Mouse (Mus musculus): Measurements from ENCODE around the gene Znhit1. TPM values are rescaled to one million over a fixed set of nuclear protein-coding genes. Genes with fewer than 3 reads are reported as not detected.
A peak's percentile ranks its signal among the peaks of the same experiment; 100 is the strongest.

Znhit1 gene
- polyA plus RNA-seq, 1 experiment from 2014 or later, result 94.0 TPM

GRCm38 (mm10) chr5:136999449-136999848 lies 11.6 kb upstream of the Znhit1 start:
- no peak for DNase-seq
- Histone ChIP-seq H3K4me3 (replicated peaks; ENCODE audit: low read depth, low read length) (no peak overlapping the region), H3K27me3 (ENCODE audit: control insufficient read depth, insufficient read depth, low read length) (no peaks in the 10 kb centered on the region), H3K36me3 (ENCODE audit: control insufficient read depth, insufficient read depth, low read length) (peaks cover 21% of the 10 kb centered on the region), H3K27ac (replicated peaks; ENCODE audit: low read depth, low read length) (no peak overlapping the region), H3K4me2 (ENCODE audit: low read length) (no peak overlapping the region), H3K4me1 (ENCODE audit: control insufficient read depth, insufficient read depth, low read length) (no peaks in the 10 kb centered on the region), H3K9ac (replicated peaks; ENCODE audit: low read length) (no peak overlapping the region), H3K9me3 (ENCODE audit: control insufficient read depth, low read length) (no peaks in the 10 kb centered on the region)
- no peak for ATAC-seq (ENCODE audit: low FRiP score, low TSS enrichment)
- WGBS, result 79% methylated on average over 4 of the region's 5 CpGs

GRCm38 (mm10) chr5:136989801-136990200 lies 2.0 kb upstream of the Znhit1 start:
- WGBS, result 97% methylated on average over 6 of the region's 6 CpGs
- no peak overlapping the region for H3K4me3 ChIP-seq (replicated peaks; ENCODE audit: low read depth, low read length)
- no peaks in the 10 kb centered on the region for H3K27me3 ChIP-seq (ENCODE audit: control insufficient read depth, insufficient read depth, low read length)
- H3K4me1 ChIP-seq (ENCODE audit: control insufficient read depth, insufficient read depth, low read length), result peaks cover 11% of the 10 kb centered on the region
- H3K4me2 ChIP-seq (ENCODE audit: low read length), result no peak overlapping the region
- ATAC-seq (ENCODE audit: low FRiP score, low TSS enrichment) (no peak), DNase-seq (no peak)
- H3K36me3 ChIP-seq (ENCODE audit: control insufficient read depth, insufficient read depth, low read length), result peaks cover 60% of the 10 kb centered on the region
- no peak overlapping the region for H3K9ac ChIP-seq (replicated peaks; ENCODE audit: low read length)
- no peak overlapping the region for H3K27ac ChIP-seq (replicated peaks; ENCODE audit: low read depth, low read length)
- no peaks in the 10 kb centered on the region for H3K9me3 ChIP-seq (ENCODE audit: control insufficient read depth, low read length)

DNA sequence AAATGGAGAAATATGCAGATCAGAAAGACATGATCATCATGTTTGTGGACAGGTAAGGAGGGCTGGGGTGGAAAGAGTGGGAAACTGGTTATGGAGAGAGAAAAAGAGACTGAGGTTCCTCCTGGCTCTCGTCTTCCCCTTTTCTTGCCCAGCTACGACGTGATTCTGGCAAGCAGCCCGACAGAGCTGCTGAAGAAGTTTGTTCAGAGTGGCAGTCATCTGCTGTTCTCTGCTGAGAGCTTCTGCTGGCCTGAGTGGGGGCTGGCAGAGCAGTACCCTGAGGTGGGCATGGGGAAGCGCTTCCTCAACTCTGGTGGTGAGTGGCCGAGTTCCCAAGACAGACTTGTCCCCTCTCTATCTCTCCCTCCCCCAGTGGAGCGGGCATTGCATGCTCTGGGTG lies 599 bp upstream of the Znhit1 start:
- whole genome bisulfite sequencing, result 80% methylated on average over 7 of the region's 7 CpGs
- Histone ChIP-seq H3K9me3 (ENCODE audit: control insufficient read depth, low read length) (no peaks in the 10 kb centered on the region), H3K4me2 (ENCODE audit: low read length) (peak overlapping the region; percentile 91), H3K4me1 (ENCODE audit: control insufficient read depth, insufficient read depth, low read length) (peaks cover 11% of the 10 kb centered on the region), H3K9ac (replicated peaks; ENCODE audit: low read length) (peak overlapping the region; percentile 98), H3K27me3 (ENCODE audit: control insufficient read depth, insufficient read depth, low read length) (no peaks in the 10 kb centered on the region), H3K36me3 (ENCODE audit: control insufficient read depth, insufficient read depth, low read length) (peaks cover 52% of the 10 kb centered on the region), H3K4me3 (replicated peaks; ENCODE audit: low read depth, low read length) (peak overlapping the region; percentile 88), H3K27ac (replicated peaks; ENCODE audit: low read depth, low read length) (no peak overlapping the region)
- DNase-seq, result peak; percentile 24
- no peak for ATAC-seq (ENCODE audit: low FRiP score, low TSS enrichment)

- peak overlapping the region; percentile 98 for H3K9ac ChIP-seq (replicated peaks; ENCODE audit: low read length)
- peaks cover 45% of the 10 kb centered on the region for H3K36me3 ChIP-seq (ENCODE audit: control insufficient read depth, insufficient read depth, low read length)
- peak overlapping the region; percentile 88 for H3K4me3 ChIP-seq (replicated peaks; ENCODE audit: low read depth, low read length)
- H3K27me3 ChIP-seq (ENCODE audit: control insufficient read depth, insufficient read depth, low read length), result no peaks in the 10 kb centered on the region
- WGBS, result under 1% methylated on average over 67 of the region's 67 CpGs
- peak overlapping the region; percentile 91 for H3K4me2 ChIP-seq (ENCODE audit: low read length)
- no peaks in the 10 kb centered on the region for H3K9me3 ChIP-seq (ENCODE audit: control insufficient read depth, low read length)
- peak overlapping the region; percentile 97 for H3K27ac ChIP-seq (replicated peaks; ENCODE audit: low read depth, low read length)
- peaks cover 11% of the 10 kb centered on the region for H3K4me1 ChIP-seq (ENCODE audit: control insufficient read depth, insufficient read depth, low read length)
- ATAC-seq (ENCODE audit: low FRiP score, low TSS enrichment) (peak; percentile 71), DNase-seq (peak; percentile 78)
Measured at GRCm38 (mm10) chr5:136987138-136987933, 485 bp downstream of the Znhit1 start.

DNA sequence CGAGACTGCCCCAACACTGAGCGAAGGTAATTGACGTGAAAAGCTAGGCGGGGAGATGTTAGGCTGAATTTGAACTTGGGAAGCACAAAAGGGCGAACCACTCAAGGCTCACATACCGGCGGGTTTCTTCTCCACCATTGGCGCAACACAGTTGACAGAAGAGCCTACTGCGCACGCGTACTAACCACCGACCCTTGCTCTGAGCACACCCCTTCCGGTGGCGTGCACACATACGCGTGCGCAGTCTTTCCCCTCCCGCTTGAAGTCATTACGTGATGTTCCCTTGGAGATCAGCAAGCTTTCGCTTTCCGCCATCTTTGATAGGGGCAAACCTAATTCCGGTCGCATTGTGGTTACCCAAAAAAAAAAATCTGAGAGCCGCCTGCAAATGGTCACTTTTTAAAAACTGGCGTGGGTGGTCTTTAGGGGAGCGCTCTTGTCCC lies 1.1 kb downstream of the Znhit1 start, which contains the start of gene Plod3:
Gene Plod3, plus strand, starts transcription at position 325 of the 443 bp plus-strand sequence.
- ATAC-seq (ENCODE audit: low FRiP score, low TSS enrichment) (peak; percentile 91), DNase-seq (peak; percentile 100)
- Histone ChIP-seq H3K4me2 (ENCODE audit: low read length) (peak within 1 kb of the TSS; percentile 91), H3K4me3 (replicated peaks; ENCODE audit: low read depth, low read length) (peak within 1 kb of the TSS; percentile 88), H3K9me3 (ENCODE audit: control insufficient read depth, low read length) (no peaks in the 10 kb centered on the region), H3K4me1 (ENCODE audit: control insufficient read depth, insufficient read depth, low read length) (peaks cover 11% of the 10 kb centered on the region), H3K36me3 (ENCODE audit: control insufficient read depth, insufficient read depth, low read length) (peaks cover 45% of the 10 kb centered on the region), H3K9ac (replicated peaks; ENCODE audit: low read length) (peak within 1 kb of the TSS; percentile 98), H3K27me3 (ENCODE audit: control insufficient read depth, insufficient read depth, low read length) (no peaks in the 10 kb centered on the region), H3K27ac (replicated peaks; ENCODE audit: low read depth, low read length) (peak within 1 kb of the TSS; percentile 97)
- under 1% methylated on average over 26 of the region's 26 CpGs for WGBS

DNA sequence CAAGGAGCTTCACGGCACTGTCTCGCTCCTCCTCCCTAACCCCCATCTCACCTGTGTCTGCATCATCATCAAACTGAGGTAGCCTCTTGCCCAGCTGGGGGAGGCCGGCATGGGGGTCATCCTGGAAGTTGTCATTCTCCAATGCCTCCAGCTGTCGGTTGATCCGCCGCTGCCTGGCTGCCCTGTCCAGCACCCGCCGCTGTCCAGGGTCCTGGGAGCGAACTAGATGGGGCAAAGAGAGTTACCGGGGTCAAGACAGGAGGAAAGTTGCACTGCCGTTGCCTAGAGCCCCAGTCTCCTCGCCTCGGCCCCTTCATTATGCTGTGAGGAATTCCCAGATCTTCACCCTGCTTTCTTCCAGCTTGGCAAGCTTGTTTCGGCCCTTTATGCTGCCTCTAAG lies 3.0 kb downstream of the Znhit1 start:
- 62% methylated on average over 14 of the region's 14 CpGs for WGBS
- ATAC-seq (ENCODE audit: low FRiP score, low TSS enrichment), result no peak
- no peak for DNase-seq
- H3K4me2 ChIP-seq (ENCODE audit: low read length), result no peak overlapping the region
- no peaks in the 10 kb centered on the region for H3K9me3 ChIP-seq (ENCODE audit: control insufficient read depth, low read length)
- H3K27me3 ChIP-seq (ENCODE audit: control insufficient read depth, insufficient read depth, low read length), result no peaks in the 10 kb centered on the region
- H3K27ac ChIP-seq (replicated peaks; ENCODE audit: low read depth, low read length), result no peak overlapping the region
- peaks cover 11% of the 10 kb centered on the region for H3K4me1 ChIP-seq (ENCODE audit: control insufficient read depth, insufficient read depth, low read length)
- peaks cover 38% of the 10 kb centered on the region for H3K36me3 ChIP-seq (ENCODE audit: control insufficient read depth, insufficient read depth, low read length)
- no peak overlapping the region for H3K4me3 ChIP-seq (replicated peaks; ENCODE audit: low read depth, low read length)
- H3K9ac ChIP-seq (replicated peaks; ENCODE audit: low read length), result no peak overlapping the region

DNA sequence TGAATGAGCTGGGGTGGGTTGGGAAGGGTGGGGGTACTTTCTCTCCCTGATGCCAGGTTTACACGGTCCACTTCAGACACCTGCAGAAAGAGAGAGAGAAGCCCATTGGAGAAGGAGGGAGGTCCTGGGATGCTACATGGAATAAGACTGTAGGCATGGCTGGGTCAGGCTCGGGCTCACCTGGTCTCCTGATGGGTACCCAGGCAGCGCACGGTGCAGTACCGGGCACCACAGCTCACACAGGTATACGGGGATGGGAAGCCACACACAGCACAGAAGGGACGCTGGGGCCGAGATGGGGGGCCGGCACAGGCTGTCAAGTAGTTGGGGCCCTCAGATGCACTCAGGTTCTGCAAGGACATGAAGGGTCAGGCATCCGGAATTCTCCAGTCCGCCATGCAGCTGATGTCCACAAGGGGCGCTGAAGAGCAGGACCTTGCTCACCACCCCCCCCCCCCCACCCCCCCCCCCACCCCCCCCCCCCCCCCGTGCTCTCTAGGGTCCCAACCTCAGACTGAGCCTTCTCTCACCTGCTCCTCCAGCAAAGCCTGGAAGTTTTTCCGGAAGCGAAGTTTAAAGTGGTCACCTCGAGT lies 5.4 kb downstream of the Znhit1 start:
- ATAC-seq (ENCODE audit: low FRiP score, low TSS enrichment), result no peak
- H3K9ac ChIP-seq (replicated peaks; ENCODE audit: low read length), result no peak overlapping the region
- WGBS, result 48% methylated on average over 14 of the region's 16 CpGs
- peaks cover 5% of the 10 kb centered on the region for H3K4me1 ChIP-seq (ENCODE audit: control insufficient read depth, insufficient read depth, low read length)
- no peak overlapping the region for H3K4me3 ChIP-seq (replicated peaks; ENCODE audit: low read depth, low read length)
- no peaks in the 10 kb centered on the region for H3K27me3 ChIP-seq (ENCODE audit: control insufficient read depth, insufficient read depth, low read length)
- peak; percentile 79 for DNase-seq
- H3K36me3 ChIP-seq (ENCODE audit: control insufficient read depth, insufficient read depth, low read length), result peaks cover 27% of the 10 kb centered on the region
- H3K27ac ChIP-seq (replicated peaks; ENCODE audit: low read depth, low read length), result no peak overlapping the region
- H3K9me3 ChIP-seq (ENCODE audit: control insufficient read depth, low read length), result no peaks in the 10 kb centered on the region
- H3K4me2 ChIP-seq (ENCODE audit: low read length), result no peak overlapping the region

DNA sequence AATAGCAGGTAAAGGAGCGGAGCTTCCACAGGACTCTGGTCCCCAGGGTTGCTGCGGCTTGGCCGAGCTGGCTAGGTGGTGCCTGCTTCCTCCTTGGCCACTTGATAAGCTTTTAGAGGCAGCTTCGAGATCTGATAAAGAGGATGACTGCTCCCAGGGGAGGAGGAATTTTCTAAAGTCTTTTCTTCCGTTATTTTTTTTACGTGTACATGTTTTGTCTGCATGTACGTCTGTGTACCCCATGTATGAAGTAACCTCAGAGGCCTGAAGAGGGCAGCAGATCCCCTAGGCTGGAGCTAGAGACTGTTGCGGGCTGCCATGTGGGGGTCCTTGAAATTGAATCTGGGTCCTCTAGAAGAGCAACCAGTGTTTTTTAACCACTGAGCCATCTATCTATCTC lies 6.8 kb downstream of the Znhit1 start:
- no peak for DNase-seq
- no peak overlapping the region for H3K4me2 ChIP-seq (ENCODE audit: low read length)
- 89% methylated on average over 8 of the region's 8 CpGs for WGBS
- H3K9ac ChIP-seq (replicated peaks; ENCODE audit: low read length), result no peak overlapping the region
- H3K27me3 ChIP-seq (ENCODE audit: control insufficient read depth, insufficient read depth, low read length), result no peaks in the 10 kb centered on the region
- H3K9me3 ChIP-seq (ENCODE audit: control insufficient read depth, low read length), result no peaks in the 10 kb centered on the region
- no peak overlapping the region for H3K27ac ChIP-seq (replicated peaks; ENCODE audit: low read depth, low read length)
- peaks cover 2% of the 10 kb centered on the region for H3K4me1 ChIP-seq (ENCODE audit: control insufficient read depth, insufficient read depth, low read length)
- ATAC-seq (ENCODE audit: low FRiP score, low TSS enrichment), result no peak
- peaks cover 27% of the 10 kb centered on the region for H3K36me3 ChIP-seq (ENCODE audit: control insufficient read depth, insufficient read depth, low read length)
- no peak overlapping the region for H3K4me3 ChIP-seq (replicated peaks; ENCODE audit: low read depth, low read length)

DNA sequence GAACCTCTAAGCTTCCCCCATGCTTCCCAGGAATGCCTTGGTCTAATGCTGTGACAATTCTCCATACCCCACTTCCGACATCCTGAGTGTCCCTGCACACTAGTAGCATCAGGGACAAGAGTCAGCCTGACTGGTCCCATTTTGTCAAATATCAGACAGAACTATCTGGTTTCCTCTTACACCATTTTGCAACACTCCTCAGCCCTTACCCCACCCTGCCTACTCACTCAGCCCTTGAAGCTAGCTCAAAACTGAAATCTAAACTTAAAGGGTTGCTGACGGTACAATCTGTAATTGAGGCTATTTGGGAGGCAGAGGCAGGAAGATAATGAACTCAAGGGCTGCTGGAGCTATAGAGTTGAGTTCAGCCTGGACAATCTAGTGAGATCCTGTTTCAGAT lies 8.1 kb downstream of the Znhit1 start:
- no peak overlapping the region for H3K4me2 ChIP-seq (ENCODE audit: low read length)
- H3K9me3 ChIP-seq (ENCODE audit: control insufficient read depth, low read length), result no peaks in the 10 kb centered on the region
- no peaks in the 10 kb centered on the region for H3K4me1 ChIP-seq (ENCODE audit: control insufficient read depth, insufficient read depth, low read length)
- H3K4me3 ChIP-seq (replicated peaks; ENCODE audit: low read depth, low read length), result no peak overlapping the region
- H3K36me3 ChIP-seq (ENCODE audit: control insufficient read depth, insufficient read depth, low read length), result peaks cover 27% of the 10 kb centered on the region
- WGBS, result 90% methylated on average over 2 of the region's 2 CpGs
- H3K27me3 ChIP-seq (ENCODE audit: control insufficient read depth, insufficient read depth, low read length), result no peaks in the 10 kb centered on the region
- H3K27ac ChIP-seq (replicated peaks; ENCODE audit: low read depth, low read length), result no peak overlapping the region
- DNase-seq (no peak), ATAC-seq (ENCODE audit: low FRiP score, low TSS enrichment) (no peak)
- no peak overlapping the region for H3K9ac ChIP-seq (replicated peaks; ENCODE audit: low read length)

All from midbrain, embryonic 14.5 days (tissue).